Mouse (Mus musculus) 416B (cell line): Measurements from ENCODE around the gene Scamp2.

ENCODE experiments used
- DNase-seq: peaks from one replicate; pipeline ENCODE4 v3.0.0; 2011; ENCODE audit warnings: low read depth

Scamp2 gene

GRCm38 (mm10) chr9:57560861-57561710 is at the start of gene Scamp2:
Gene Scamp2 (plus strand): TSS chr9:57560943.
- DNase-seq, result peak; percentile 97

DNA sequence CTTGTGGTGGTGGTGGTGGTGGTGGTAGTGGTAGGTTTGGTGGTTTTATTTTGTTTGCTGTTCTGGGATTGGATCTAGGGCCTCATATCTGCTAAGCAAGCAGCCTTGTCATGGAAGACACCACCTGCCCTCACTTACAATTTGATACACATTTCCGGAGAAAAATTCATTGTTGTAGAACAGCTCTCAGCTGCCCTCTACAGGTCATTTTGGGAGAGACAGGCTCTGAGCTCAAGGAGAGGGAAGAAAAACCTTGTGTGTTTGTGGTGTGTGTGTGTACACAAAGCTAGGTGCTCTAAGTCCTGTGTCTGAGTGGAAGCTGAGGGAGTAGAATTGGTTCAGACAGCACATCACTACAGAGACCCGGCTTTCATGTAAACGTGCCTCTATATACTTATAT is 43.6 kb upstream of the Scamp2 start:
- peak; percentile 81 for DNase-seq

DNA sequence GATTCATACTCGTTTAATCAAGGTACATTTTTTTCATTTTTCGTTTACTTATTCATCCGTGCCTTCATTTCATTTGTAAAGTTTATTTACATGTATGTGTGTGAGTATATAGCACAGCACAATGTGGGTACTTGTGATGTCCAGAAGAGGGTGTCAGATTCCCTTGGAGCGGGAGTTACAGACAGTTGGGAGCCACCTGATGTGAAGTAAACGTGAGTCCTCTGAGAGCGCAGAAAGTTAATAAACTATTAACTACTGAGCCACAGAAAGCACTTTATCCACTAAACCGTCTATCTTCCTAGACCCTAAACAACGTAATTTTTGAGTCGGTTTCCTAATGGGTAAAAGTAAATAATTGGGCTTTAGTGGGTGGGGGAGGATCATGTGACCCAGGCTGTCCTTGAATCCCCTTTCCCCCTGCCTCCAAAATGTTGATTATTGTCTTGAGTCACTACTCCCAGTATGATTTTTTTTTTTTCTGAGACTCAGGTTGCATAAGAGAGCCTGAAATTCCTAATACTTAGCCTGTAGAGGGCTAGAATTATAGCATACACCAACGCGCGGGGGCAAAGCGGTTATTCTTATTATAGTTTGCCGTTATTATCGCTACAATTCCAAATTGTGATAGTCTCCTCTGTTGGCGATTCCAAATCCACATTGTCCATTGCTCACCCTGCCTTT is 40.2 kb upstream of the Scamp2 start:
- DNase-seq, result peak; percentile 70

DNA sequence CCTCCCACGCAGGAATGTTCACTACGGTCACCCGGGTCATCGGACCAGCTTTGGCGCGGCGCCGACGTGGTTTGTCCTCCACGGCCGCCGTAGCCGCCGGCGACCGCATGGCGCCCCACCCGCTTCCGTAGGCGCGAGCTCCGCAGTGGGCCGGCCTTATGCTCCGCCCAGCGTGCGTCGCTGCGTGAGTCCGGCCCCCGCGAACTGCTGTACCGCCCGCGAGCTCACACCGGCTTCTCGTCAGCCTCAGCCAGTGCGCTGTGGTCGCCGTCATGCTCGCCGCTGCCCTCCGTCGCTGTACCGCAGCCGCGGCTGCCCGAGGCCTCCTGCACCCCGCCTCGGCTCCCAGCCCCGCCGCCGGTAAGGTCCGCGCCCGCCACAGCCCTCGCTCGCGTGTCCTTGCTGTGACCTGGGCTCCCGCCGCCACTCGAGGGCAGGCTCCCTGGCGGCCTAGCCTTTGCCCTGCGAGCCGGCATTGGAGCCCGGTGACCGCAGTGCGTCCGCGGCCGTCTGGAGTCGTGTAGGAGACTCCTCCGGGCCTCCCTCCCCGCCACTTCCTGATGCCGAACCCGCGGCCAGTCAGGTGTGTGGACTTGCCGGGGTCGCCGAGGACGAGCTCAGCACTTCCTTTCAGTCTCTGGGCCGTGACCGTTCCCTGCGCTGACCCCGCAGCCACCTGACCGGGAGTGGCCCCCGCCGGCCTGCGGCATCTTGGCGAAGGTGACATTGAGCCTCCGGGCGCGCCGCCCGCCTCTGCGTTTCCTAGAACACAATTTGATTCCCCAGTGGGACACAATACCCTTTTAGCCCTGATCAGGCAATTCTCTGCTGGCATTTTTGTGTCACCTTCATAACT is 39.5 kb upstream of the Scamp2 start, which contains the start of gene Cox5a:
Cox5a (plus strand) TSS at position 219 of the 856 bp plus-strand sequence.
- DNase-seq, result peak; percentile 95

DNA sequence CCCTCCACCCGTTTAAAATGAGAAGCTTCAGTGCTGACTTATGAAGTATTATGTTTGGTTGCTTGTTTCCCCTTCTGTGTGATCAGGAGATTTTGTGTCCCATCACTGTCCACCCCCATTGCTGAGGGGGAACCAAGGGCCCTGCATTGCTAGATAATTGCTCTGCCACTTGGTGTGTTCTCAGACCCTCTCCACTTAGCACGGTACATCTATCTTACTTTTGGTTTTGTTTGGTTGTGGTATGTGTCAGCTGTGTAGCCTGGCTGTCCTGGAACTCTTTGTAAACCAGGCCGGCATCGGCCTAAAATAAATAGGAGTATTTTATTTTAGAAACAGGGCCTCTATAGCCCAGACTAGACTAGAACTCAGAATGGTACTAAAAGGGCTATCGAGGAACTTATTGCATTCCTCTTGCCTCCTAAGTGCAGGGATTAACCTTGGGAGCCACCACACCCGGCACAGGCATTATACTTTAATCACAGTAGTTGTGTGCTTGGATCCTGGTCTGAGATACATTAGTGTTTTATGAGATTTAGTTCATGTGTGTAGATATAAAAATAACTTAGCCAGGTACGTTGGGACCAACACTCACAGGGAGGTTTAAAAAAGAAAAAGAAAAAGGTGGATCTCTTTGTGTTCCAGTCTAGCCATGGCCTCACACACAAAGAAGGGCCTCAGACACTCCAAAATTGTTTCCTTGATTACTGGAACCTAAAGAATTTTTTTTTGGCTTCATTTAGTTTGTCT is 38.5 kb upstream of the Scamp2 start:
- DNase-seq, result peak; percentile 45

- DNase-seq, result peak; percentile 39
These were observed 37.9 kb upstream of the Scamp2 start for GRCm38 (mm10) chr9:57522861-57523246.

- DNase-seq, result peak; percentile 84
These were observed 37.0 kb upstream of the Scamp2 start for GRCm38 (mm10) chr9:57523754-57524153.

- DNase-seq, result peak; percentile 78
These were observed 36.3 kb upstream of the Scamp2 start for GRCm38 (mm10) chr9:57524439-57524838.

- DNase-seq, result peak; percentile 71
These were observed 35.2 kb upstream of the Scamp2 start for GRCm38 (mm10) chr9:57525516-57525915.

DNA sequence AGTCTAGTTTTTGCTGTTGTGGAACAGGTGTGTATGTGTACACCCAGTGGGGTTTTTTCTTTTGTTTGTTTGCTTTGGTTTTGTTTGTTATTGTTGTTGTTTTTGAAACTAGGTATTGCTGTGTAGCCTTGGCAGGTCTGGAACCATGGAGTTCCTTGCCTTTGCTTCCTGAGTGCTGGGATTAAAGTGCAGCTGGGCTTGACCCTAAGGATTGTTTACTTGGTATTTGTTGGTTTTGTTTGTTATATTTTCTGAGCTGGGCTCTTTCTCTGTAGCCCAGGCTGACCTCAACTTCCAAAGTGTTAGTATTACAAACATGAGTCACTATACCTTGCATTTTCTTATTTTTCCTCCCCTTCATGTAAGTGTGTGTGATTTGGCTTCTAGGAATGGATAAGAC is 34.3 kb upstream of the Scamp2 start:
- no peak for DNase-seq

GRCm38 (mm10) chr9:57531946-57532345 is 28.8 kb upstream of the Scamp2 start:
- no peak for DNase-seq

DNA sequence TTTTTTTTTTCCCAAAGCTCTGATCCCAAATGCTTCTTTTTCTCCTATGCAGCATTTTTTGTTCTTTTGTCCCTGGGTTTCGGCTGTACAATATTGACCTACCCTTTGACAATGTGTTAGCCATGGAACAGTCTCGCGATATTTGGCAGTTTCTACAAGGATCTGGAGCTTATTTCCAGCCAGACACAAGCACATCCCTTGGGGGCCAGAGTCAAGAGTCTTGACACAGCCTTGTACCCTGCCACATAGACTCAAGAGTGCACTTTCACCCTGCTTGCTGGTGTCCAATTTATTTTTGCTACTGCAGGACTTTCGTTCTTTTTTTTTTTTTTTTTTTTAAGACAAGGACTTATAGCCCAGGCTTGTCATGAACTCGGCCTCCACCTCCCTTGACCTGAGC is 24.4 kb upstream of the Scamp2 start:
- no peak for DNase-seq

- peak; percentile 86 for DNase-seq
These were observed 23.6 kb upstream of the Scamp2 start, which contains the start of gene Fam219b for GRCm38 (mm10) chr9:57537044-57537727. Gene Fam219b (plus strand): TSS chr9:57537528.

DNA sequence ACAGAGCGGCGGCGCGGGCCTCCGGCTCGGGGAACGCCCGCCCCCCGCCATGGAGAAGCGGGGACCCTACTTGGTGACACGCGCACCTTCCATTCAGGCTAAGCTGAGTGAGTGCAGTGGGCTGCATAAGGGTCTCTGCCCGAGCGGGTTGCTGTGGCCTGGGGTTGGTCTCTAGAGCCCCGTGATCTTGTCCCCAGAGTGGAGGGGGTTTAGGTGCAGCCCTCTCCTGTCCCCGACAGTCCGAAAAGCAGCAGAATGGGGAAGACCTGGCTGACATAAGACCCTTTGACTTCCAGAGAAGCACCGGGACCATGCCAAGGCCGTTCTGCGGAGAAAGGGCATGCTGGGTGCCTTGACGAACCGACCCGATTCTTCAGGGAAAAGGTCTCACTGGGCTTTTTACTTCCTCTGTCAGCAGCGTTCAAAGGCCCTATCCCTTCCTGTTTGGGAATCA is 23.0 kb upstream of the Scamp2 start:
- no peak for DNase-seq

DNA sequence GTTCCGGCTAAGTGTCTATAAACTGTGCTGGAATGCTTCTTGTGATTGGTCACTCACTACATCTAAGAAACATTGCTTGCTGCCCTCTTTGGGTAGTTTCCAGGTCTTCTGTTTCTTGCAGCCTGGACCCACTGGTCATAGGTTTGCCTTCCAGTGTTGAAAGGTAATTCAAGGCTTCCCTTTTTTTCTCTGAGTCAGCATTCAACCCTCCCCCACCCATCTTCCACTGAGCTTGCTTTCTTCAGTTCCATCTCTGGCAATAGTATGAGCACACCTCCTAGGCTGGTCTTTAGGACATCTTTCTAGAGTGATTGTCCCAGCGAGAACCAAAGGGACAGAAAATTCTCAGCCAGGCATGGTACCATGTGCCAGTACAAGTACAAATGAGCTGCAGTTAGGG is 21.2 kb upstream of the Scamp2 start:
- no peak for DNase-seq

DNA sequence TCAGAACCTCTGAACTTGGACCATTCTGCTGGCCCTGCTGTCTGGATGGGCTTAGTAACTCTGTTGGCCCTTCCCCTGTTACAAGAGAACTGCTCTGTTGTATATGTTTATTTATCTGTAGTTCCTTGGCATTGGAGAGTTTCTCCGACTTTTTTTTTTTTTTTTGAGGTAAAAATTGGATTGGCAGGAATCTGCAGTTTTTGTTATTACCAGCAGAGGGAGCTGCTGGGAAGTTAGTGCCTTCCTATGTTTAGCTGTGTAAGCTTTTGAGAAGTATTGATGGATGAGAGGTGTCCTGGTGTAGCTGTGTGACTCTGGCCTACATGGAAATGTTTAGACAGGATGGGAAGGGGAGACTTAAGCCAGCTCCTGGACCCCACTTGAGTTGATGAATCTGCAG is 19.4 kb upstream of the Scamp2 start:
- DNase-seq, result peak; percentile 75

DNA sequence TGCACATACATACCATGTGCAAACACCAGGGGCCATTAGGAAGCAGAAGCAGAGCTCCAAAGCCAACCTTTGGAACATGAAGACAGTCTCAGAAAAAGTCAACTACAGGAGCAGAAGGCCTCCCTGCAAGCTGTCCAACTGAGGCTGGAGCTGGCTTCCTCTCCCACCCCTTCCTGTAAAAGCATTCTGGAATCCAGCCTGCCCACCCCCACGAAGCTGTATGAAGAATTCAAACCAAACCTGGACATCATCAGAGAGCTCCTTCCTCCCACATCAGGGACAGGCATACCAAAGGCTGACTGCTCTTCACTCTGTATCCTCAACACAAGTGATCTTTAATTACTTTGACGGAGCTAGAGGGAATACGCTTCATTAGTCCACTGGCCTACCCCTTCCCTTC is 16.8 kb upstream of the Scamp2 start:
- no peak for DNase-seq

DNA sequence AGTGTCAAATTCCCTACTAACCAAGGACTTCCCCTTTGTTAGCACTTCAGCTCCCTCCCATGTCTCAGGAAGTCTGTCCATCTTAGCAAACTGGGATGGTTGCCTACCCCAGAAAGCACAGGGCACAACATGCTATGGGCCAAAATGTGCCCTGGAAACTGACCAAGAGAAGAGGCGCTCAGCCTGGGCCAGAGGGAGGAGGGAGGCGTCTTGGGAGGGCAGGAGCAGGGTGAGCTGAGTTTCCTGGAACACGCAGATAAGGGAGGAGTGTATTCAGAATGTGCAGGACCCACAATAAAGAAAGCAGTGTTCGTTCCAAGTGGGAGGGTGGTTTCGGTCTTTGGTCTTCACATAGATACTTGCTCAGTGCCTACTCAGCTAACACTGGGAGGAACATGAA is 13.5 kb upstream of the Scamp2 start:
- DNase-seq, result no peak

- DNase-seq, result no peak
These were observed 12.9 kb upstream of the Scamp2 start for GRCm38 (mm10) chr9:57547869-57548268.

DNA sequence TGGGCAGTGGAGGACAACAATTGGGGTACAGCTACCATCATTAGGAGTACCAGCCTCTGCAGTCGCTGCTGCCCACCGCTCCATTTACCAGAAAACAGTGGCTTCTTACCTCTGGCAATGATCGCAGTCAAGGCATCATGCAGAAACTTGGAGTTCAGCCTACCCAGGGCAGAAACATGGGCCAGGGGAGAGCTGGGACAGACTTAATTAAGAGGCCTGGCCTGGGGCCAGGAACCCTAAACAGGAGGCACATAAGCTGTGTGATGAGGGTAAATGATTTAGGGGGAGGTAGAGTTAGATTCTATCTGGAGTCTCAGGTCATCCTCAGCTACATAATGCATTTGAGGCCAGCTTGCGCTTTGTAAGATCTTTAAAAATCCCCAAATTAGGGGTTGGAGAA is 11.6 kb upstream of the Scamp2 start:
- no peak for DNase-seq
